Mouse (Mus musculus) megakaryocyte, adult 5-6 weeks (primary cell): ENCODE data around the gene Nlrp4a. TPM values are rescaled to one million over a fixed set of nuclear protein-coding genes. Genes with fewer than 3 reads are reported as not detected.
"Not testable (repeated sequence)": the region's sequence is repeated elsewhere in the genome, so short reads cannot be mapped to it uniquely, and the experiment has no call there.

Source experiments
- ATAC-seq: 2 replicates; pipeline ENCODE4 v1.8.0; 2016; ENCODE audit warnings: mild to moderate bottlenecking, inconsistent platforms; ENCODE audit not compliant: poor library complexity, severe bottlenecking
- total RNA-seq, 2 experiments: library from RNA; stranded (forward) in 1 of 2; stranded (reverse) in 1 of 2; fragments of 153-499, 151-499 nt in 1 of 2; fragments of 221-1000, 200-1000 nt in 1 of 2; gene quantifications; 2 replicates each; pipeline versions ENCODE4 v1.2.3 to v1.2.4; 2015 to 2017

Gene Nlrp4a
- total RNA-seq (2015) (not detected in 2 replicates), total RNA-seq (2017) (not detected in 2 replicates)

DNA sequence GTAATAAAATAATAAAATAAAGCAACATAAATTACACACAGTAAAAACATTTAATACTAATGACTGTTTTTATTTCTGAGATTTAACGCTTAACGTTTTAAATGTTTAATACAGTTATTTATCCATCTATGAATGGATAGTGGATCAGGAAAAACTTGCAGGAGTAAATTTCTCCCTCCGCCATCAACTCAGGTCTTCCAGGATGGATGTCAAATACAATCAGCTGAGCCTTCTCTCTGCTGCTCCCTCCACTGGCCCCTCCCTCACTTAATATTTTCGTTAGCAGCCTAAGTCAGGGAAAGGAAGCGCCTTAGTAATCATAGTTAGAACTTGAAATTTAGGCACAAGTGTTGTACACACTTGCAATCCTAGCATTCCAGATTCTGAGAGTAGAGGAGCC is at the start of gene Nlrp4a:
Nlrp4a (plus strand) TSS at position 301 of the 400 bp plus-strand sequence.
- no peak for ATAC-seq

DNA sequence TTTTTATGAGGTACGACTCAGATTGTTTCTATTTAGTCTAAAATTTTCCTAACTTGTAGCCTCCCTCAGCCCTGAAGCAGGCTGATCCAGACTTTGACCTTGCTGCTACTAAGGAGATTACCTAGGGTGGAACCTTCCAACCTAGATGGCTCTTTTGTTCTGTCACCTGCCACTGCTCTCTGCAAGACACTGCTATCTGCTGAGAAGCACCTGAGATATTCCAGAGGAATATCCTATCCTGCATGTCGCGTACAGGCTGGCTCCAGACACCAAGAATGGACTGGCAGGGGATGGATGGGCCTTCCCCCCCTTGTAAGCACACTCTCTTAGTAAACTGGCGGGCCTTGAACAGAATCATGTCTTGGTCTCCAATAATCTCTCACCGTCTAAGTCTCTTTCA is 48.2 kb upstream of the Nlrp4a start:
- not testable (repeated sequence) for ATAC-seq

DNA sequence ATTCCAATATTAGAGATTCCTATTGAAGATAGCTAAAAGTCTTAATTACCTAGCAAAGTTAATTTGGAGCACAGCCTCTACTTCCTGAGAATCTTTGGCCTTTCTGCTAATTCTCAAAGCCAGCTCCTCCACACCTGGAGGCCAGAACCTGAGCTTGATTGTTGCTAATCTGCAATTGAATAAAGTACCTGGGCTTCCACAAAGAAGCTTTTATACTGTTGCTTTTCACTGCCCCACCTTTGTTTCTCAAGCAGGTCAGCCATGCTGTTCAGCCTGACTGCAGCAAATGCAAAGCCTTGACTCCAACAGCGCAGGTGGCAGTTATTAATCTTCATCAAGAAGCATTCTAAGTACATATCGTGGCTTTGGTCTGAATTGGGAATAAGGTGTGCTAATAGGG is 43.8 kb upstream of the Nlrp4a start:
- not testable (repeated sequence) for ATAC-seq

DNA sequence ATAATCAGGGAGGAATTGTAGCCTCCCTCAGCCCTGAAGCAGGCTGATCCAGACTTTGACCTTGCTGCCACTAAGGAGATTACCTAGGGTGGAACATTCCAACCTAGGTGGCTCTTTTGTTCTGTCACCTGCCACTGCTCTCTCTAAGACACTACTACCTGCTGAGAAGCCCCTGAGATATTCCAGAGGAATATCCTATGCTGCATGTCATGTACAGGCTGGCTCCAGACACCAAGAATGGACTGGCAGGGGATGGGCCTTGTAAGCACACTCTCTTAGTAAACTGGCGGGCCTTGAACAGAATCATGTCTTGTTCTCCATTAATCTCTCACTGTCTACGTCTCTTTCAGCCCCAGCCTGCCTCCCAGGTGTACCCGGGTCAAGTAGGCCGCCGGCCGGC is 43.1 kb upstream of the Nlrp4a start:
- not testable (repeated sequence) for ATAC-seq

DNA sequence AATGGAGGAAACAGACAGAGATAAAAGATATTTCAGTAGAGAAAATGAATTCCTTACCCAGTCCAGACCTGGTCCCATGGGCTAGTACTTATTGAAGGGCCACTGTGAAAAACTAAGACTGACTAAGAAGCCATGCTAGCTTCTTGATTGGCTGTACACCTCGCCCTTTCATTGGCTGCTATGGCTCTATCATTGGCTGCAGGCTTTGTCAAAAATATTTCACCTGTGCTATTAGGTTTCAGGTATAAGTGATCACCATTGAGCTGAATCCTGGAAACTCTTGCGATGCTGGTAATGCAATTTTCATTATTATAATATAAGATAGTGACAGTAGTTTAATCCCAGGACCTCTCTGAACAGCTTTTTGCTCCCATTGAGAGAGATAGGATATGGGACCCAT is 31.3 kb upstream of the Nlrp4a start, which contains the start of gene Nlrp9c:
Nlrp9c (minus strand) TSS at position 101 of the 400 bp plus-strand sequence.
- not testable (repeated sequence) for ATAC-seq

DNA sequence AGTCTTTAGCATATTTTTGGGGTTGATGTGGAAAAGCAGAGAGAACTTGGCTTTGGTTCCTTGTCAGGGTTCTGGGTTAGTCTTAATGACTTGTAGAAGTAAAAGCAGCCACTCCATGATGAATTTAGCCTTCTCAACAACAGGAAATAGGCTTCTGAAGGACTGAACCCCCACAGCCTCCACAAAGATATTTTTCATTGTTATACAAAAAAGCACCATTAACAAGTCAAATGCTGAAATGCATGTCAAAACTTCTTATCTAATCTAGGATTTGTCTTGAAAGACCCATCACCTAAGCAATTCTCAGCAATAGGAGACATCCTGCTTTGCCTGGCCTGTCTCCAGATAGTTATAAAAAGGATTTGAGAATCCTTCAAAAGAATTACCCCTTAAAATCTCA is 41.8 kb downstream of the Nlrp4a start:
- no peak for ATAC-seq

DNA sequence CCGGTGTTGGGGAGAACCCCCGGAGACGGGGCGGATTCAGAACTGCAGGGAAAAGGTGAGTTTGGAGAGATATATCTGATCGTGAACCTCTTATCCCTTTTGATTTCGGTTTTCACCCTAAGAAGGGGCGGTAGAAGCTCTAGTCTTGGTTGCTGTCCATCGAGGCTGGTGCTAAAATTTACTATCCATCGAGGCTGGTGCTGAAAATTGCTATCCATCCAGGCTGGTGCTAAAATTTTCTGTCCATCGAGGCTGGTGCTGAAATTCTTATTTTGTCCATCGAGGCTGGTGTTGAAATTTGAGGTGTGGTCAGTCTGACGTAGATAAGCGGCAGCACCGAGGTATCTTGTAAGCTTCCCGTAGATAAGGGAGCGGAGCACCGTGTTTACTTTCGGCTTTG is 54.6 kb downstream of the Nlrp4a start:
- not testable (repeated sequence) for ATAC-seq

Other genes with a start within 250 kb of the Nlrp4a start
- not detected in 2 replicates for gene Vmn1r184, start 174.8 kb upstream of the Nlrp4a start, total RNA-seq (2015)
- not detected in 2 replicates for gene Vmn1r184, start 174.8 kb upstream of the Nlrp4a start, total RNA-seq (2017)
- gene Cyp2a4, start 127.9 kb upstream of the Nlrp4a start, total RNA-seq (2015), result not detected in 2 replicates
- gene Cyp2a4, start 127.9 kb upstream of the Nlrp4a start, total RNA-seq (2017), result not detected in 2 replicates
- not detected in 2 replicates for gene Nlrp9c, start 31.4 kb upstream of the Nlrp4a start, total RNA-seq (2015)
- not detected in 2 replicates for gene Nlrp9c, start 31.4 kb upstream of the Nlrp4a start, total RNA-seq (2017)
- gene Nlrp9a, start 99.9 kb downstream of the Nlrp4a start, total RNA-seq (2015), result not detected in 2 replicates
- not detected in 2 replicates for gene Nlrp9a, start 99.9 kb downstream of the Nlrp4a start, total RNA-seq (2017)
- gene Vmn1r185, start 183.4 kb downstream of the Nlrp4a start, total RNA-seq (2015), result not detected in 2 replicates
- gene Vmn1r185, start 183.4 kb downstream of the Nlrp4a start, total RNA-seq (2017), result not detected in 2 replicates